Mouse (Mus musculus) forebrain, embryonic 13.5 days (tissue): Measurements from ENCODE around the gene Gprc5c. TPM values are rescaled to one million over a fixed set of nuclear protein-coding genes. Genes with fewer than 3 reads are reported as not detected.

ENCODE experiments used
- ATAC-seq: fragments of 200-750 bp; cut with Nextera tagmentation; 2 replicates; pipeline ENCODE4 v1.8.0; 2017
- H3K27ac ChIP-seq: fragments of 300-500 bp; sonication (generic); 2 replicates; pipeline ENCODE4 v1.5.1; 2015; ENCODE audit warnings: inconsistent platforms, mild to moderate bottlenecking, moderate library complexity
- H3K27me3 ChIP-seq: fragments of 300-500 bp; sonication (generic); 2 replicates; pipeline ENCODE4 v1.6.1; 2015; ENCODE audit warnings: mild to moderate bottlenecking, inconsistent platforms
- H3K36me3 ChIP-seq: fragments of 300-500 bp; sonication (generic); 2 replicates; pipeline ENCODE4 v1.6.1; 2015; ENCODE audit warnings: mild to moderate bottlenecking, inconsistent platforms; ENCODE audit not compliant: poor library complexity, severe bottlenecking
- H3K4me1 ChIP-seq: fragments of 300-500 bp; sonication (generic); 2 replicates; pipeline ENCODE4 v1.6.1; 2015; ENCODE audit warnings: inconsistent platforms
- H3K4me2 ChIP-seq: fragments of 300-500 bp; sonication (generic); 2 replicates; pipeline ENCODE4 v1.6.1; 2015; ENCODE audit warnings: inconsistent platforms, mild to moderate bottlenecking, moderate library complexity
- H3K4me3 ChIP-seq: fragments of 300-500 bp; sonication (generic); 2 replicates; pipeline ENCODE4 v1.5.1; 2015; ENCODE audit warnings: mild to moderate bottlenecking, inconsistent platforms
- H3K9ac ChIP-seq: fragments of 300-500 bp; sonication (generic); 2 replicates; pipeline ENCODE4 v1.6.1; 2015; ENCODE audit warnings: mild to moderate bottlenecking, inconsistent platforms
- H3K9me3 ChIP-seq: fragments of 300-500 bp; sonication (generic); replicated peaks from 2 replicates; pipeline ENCODE4 v1.6.1; 2016; ENCODE audit warnings: inconsistent platforms
- WGBS: fragments of 180-500 bp; shearing (Covaris S2); methylation state at CpG from one replicate; pipeline ENCODE4 v1.1.7; 2015; 5-methylcytosine and 5-hydroxymethylcytosine counted together
- polyA plus RNA-seq: library from polyadenylated mRNA; unstranded; fragments of >200 nt; fragmentation: Nextera tagmentation; extraction: Ambion mirVana; gene quantifications from 2 replicates; pipeline ENCODE4 v1.2.1, GENCODE M21; 2015

Gprc5c gene
- polyA plus RNA-seq, 1 experiment from 2014 or later, result 4.6 TPM

- H3K4me3 ChIP-seq, result no peak overlapping the region
- H3K9me3 ChIP-seq, result no peaks in the 10 kb centered on the region
- no peaks in the 10 kb centered on the region for H3K36me3 ChIP-seq
- ATAC-seq, result no peak
- no peak overlapping the region for H3K27ac ChIP-seq
- H3K9ac ChIP-seq, result no peak overlapping the region
- no peak overlapping the region for H3K4me2 ChIP-seq
- no peaks in the 10 kb centered on the region for H3K27me3 ChIP-seq
- H3K4me1 ChIP-seq, result peaks cover 12% of the 10 kb centered on the region
- 91% methylated on average over 7 of the region's 7 CpGs for WGBS
These were observed 32.8 kb upstream of the Gprc5c start for GRCm38 (mm10) chr11:114818185-114818584.

- H3K27me3 ChIP-seq, result no peaks in the 10 kb centered on the region
- ATAC-seq, result no peak
- H3K9ac ChIP-seq, result no peak overlapping the region
- H3K9me3 ChIP-seq, result no peaks in the 10 kb centered on the region
- no peak overlapping the region for H3K4me3 ChIP-seq
- no peaks in the 10 kb centered on the region for H3K36me3 ChIP-seq
- H3K4me1 ChIP-seq, result peaks cover 17% of the 10 kb centered on the region
- H3K27ac ChIP-seq, result no peak overlapping the region
- no peak overlapping the region for H3K4me2 ChIP-seq
- 27% methylated on average over 2 of the region's 2 CpGs for WGBS
These were observed 31.8 kb upstream of the Gprc5c start for GRCm38 (mm10) chr11:114819110-114819509.

DNA sequence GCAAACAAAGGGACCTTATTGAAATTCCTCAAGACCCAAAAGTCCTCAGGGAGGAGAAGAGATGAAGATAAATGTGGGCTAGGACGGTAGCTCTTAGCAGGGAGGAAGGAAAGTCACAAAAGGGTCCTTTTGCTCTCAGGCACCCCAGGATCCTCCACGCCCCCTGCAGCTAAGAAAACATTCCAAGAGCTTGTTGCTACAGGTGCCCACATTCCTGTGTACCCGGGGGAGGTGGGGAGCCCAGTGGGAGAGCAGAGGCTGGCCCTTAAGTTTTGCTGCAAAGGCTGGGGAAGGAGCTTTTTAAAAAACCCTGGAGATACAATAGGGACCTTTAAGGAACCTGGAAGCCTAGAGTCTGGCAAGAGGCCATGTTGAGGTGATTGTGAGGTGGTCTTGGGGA, 30.5 kb upstream of the Gprc5c start:
- Histone ChIP-seq H3K27me3 (no peaks in the 10 kb centered on the region), H3K4me2 (no peak overlapping the region), H3K27ac (no peak overlapping the region), H3K9ac (no peak overlapping the region), H3K4me1 (peaks cover 17% of the 10 kb centered on the region), H3K9me3 (no peaks in the 10 kb centered on the region), H3K36me3 (no peaks in the 10 kb centered on the region), H3K4me3 (no peak overlapping the region)
- WGBS, result 47% methylated on average over 3 of the region's 3 CpGs
- ATAC-seq, result no peak

GRCm38 (mm10) chr11:114821325-114821724, 29.6 kb upstream of the Gprc5c start:
- Histone ChIP-seq H3K27ac (no peak overlapping the region), H3K27me3 (no peaks in the 10 kb centered on the region), H3K4me2 (no peak overlapping the region), H3K4me1 (peaks cover 17% of the 10 kb centered on the region), H3K9ac (no peak overlapping the region), H3K9me3 (no peaks in the 10 kb centered on the region), H3K4me3 (no peak overlapping the region), H3K36me3 (no peaks in the 10 kb centered on the region)
- no peak for ATAC-seq
- WGBS, result 74% methylated on average over 1 of the region's 1 CpGs

DNA sequence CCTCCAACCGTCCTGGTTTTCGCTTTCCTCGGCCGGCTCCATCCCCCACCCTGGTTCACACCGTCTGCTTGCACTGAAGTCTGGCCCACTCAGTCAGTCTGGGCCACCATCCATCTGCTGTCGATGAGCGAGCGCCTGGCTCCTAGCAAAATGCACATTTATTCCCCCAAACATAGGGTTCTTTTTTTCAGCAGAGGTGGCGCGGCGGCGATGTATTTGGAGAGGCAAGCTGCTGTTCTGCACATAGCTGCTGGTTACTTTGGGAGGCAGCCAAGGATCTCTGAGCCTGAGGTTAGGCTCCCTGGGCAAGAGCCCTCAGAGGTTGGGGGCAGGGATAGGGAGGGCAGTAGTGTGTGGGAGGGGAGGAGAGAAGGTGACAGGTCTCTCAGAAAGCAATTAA, 28.2 kb upstream of the Gprc5c start:
- Histone ChIP-seq H3K4me1 (peaks cover 17% of the 10 kb centered on the region), H3K36me3 (no peaks in the 10 kb centered on the region), H3K27me3 (no peaks in the 10 kb centered on the region), H3K27ac (peak overlapping the region; percentile 71), H3K9me3 (no peaks in the 10 kb centered on the region), H3K4me3 (no peak overlapping the region), H3K9ac (no peak overlapping the region), H3K4me2 (peak overlapping the region; percentile 22; the same call in 1 of the 2 replicates)
- ATAC-seq, result peak; percentile 93
- 42% methylated on average over 12 of the region's 12 CpGs for WGBS

- Histone ChIP-seq H3K9ac (no peak overlapping the region), H3K4me3 (no peak overlapping the region), H3K4me2 (peak overlapping the region; percentile 22; the same call in 1 of the 2 replicates), H3K4me1 (peaks cover 17% of the 10 kb centered on the region), H3K36me3 (no peaks in the 10 kb centered on the region), H3K9me3 (no peaks in the 10 kb centered on the region), H3K27me3 (no peaks in the 10 kb centered on the region), H3K27ac (peak overlapping the region; percentile 71)
- WGBS, result 3% methylated on average over 11 of the region's 11 CpGs
- peak; percentile 48 for ATAC-seq
These were observed 27.7 kb upstream of the Gprc5c start for GRCm38 (mm10) chr11:114823199-114823725.

DNA sequence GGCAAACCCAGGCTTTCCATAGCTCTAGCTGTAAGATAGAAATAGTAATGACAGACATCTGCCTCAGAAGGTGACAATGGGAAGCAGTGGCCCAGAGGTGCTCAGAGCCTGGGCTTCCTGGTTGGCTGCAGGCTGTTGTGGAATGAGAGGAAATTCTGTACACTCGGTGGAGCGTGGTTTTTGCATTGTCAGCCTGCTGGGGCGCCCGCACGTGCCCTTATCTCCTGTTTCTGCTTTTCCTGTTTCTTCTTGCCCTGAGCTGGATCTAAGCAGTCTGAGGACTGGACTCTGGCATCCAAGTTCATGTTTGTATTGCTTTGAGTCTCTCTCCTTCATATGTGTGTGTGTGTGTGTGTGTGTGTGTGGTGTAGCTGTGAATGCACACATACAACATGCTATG, 24.3 kb upstream of the Gprc5c start:
- Histone ChIP-seq H3K27ac (no peak overlapping the region), H3K27me3 (no peaks in the 10 kb centered on the region), H3K9me3 (no peaks in the 10 kb centered on the region), H3K4me3 (no peak overlapping the region), H3K4me1 (peaks cover 32% of the 10 kb centered on the region), H3K36me3 (no peaks in the 10 kb centered on the region), H3K4me2 (no peak overlapping the region), H3K9ac (no peak overlapping the region)
- ATAC-seq, result no peak
- 65% methylated on average over 5 of the region's 5 CpGs for WGBS

GRCm38 (mm10) chr11:114829499-114830432, 21.2 kb upstream of the Gprc5c start:
- Histone ChIP-seq H3K4me2 (peak overlapping the region; percentile 54), H3K27me3 (no peaks in the 10 kb centered on the region), H3K27ac (peak overlapping the region; percentile 15), H3K4me3 (peak overlapping the region; percentile 17), H3K36me3 (no peaks in the 10 kb centered on the region), H3K9ac (peak overlapping the region; percentile 23; the same call in 1 of the 2 replicates), H3K9me3 (no peaks in the 10 kb centered on the region), H3K4me1 (peaks cover 18% of the 10 kb centered on the region)
- peak; percentile 51; the same call in 1 of the 2 replicates for ATAC-seq
- WGBS, result 9% methylated on average over 24 of the region's 24 CpGs

DNA sequence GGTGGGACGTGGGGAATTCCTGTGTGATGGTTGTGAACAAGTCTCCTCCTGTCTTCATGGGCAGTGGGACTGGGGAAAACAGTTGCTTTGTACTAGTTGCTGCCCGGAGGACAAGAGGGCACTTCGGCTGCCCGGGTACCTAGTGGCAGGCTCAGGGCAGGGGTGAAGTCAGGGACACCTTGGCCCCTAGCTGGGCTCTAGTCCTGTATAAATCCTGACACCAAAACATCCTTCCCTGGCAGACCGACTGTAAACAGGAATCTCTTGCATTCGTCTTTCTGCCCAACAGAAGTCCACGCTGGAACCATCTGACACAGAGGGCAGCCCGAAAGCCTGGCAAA, 20.5 kb upstream of the Gprc5c start:
- no peak overlapping the region for H3K9ac ChIP-seq
- no peaks in the 10 kb centered on the region for H3K36me3 ChIP-seq
- peak overlapping the region; percentile 15; the same call in 1 of the 2 replicates for H3K27ac ChIP-seq
- 18% methylated on average over 8 of the region's 8 CpGs for WGBS
- H3K4me3 ChIP-seq, result no peak overlapping the region
- peak overlapping the region; percentile 54 for H3K4me2 ChIP-seq
- ATAC-seq, result no peak
- no peaks in the 10 kb centered on the region for H3K27me3 ChIP-seq
- H3K4me1 ChIP-seq, result peaks cover 18% of the 10 kb centered on the region
- no peaks in the 10 kb centered on the region for H3K9me3 ChIP-seq

- H3K4me1 ChIP-seq, result peaks cover 18% of the 10 kb centered on the region
- H3K27ac ChIP-seq, result no peak overlapping the region
- H3K9ac ChIP-seq, result no peak overlapping the region
- H3K36me3 ChIP-seq, result no peaks in the 10 kb centered on the region
- no peaks in the 10 kb centered on the region for H3K9me3 ChIP-seq
- H3K4me3 ChIP-seq, result no peak overlapping the region
- no peaks in the 10 kb centered on the region for H3K27me3 ChIP-seq
- 46% methylated on average over 5 of the region's 5 CpGs for WGBS
- no peak for ATAC-seq
- no peak overlapping the region for H3K4me2 ChIP-seq
These were observed 17.8 kb upstream of the Gprc5c start for GRCm38 (mm10) chr11:114833166-114833565.

DNA sequence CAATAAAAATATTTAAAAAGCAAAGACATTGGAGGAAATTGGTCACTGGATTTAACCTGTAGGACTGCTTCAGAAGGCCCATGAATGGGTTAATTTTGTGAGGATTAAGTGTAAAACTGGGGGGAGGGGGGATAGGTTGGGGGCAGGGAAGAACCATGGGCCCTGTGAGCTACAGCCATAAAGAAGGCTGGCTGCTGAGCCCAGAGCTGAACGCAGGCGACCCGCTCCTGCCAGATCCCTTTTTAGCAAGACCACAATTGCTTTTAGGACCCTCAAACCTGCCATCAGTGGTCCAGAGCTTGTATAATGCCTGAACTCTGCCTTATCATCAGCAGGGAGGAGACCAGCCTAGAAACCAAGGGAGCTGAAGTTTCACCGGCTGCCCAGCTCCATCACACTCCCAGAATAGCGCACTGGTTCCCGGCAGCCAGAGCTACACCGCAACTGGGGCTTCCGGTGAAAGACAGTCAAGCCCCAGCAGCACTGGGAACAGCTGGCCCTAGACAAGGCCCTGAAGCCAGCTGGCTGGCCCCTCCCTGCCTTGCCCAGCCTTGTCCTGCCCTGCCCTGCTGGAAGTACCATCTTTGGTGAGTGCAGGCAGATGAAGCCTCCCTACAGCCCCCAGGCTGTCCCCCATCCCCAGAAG, 7.0 kb upstream of the Gprc5c start:
- WGBS, result 5% methylated on average over 8 of the region's 8 CpGs
- no peak overlapping the region for H3K4me3 ChIP-seq
- H3K27ac ChIP-seq, result no peak overlapping the region
- H3K27me3 ChIP-seq, result peaks cover 4% of the 10 kb centered on the region
- H3K4me2 ChIP-seq, result no peak overlapping the region
- H3K9ac ChIP-seq, result peak overlapping the region; percentile 38; the same call in 1 of the 2 replicates
- peak; percentile 50; the same call in 1 of the 2 replicates for ATAC-seq
- H3K36me3 ChIP-seq, result no peaks in the 10 kb centered on the region
- H3K9me3 ChIP-seq, result 0 out of 2 replicates have a peak, but pooled peaks cover 5% of the 10 kb centered on the region
- peaks cover 6% of the 10 kb centered on the region for H3K4me1 ChIP-seq
